Mouse (Mus musculus): ENCODE results near the gene Hnrnpf.

GRCm38 (mm10) chr6:117943899-117944298 lies 43.8 kb downstream of the Hnrnpf start:
- TF ChIP-seq POLR2A (IDR thresholded peaks at IDR 0.05; ENCODE audit: borderline replicate concordance, insufficient read depth, low read length) (no peak), CTCF (IDR thresholded peaks at IDR 0.05; ENCODE audit: borderline replicate concordance, insufficient read depth, low read depth, low read length) (no peak)

Measured in cerebellum, adult 2 months (tissue).